Mouse (Mus musculus) embryonic facial prominence, embryonic 14.5 days (tissue): ENCODE measurements at regions not wholly inside any gene's neighbourhood (a gene's known extent, or its start where the extent isn't known, plus 50 kb on each side); places are given as distances from the start of the nearest gene placed in this dataset.

ENCODE experiments used
- ATAC-seq: fragments of 200-750 bp; cut with Nextera tagmentation; 2 replicates; pipeline ENCODE4 v1.8.0; 2017; ENCODE audit warnings: low read depth, moderate number of reproducible peaks, moderate TSS enrichment
- DNase-seq: peaks from one replicate; pipeline ENCODE4 v3.0.0-alpha.2; 2015; ENCODE audit warnings: low spot score
- H3K27ac ChIP-seq: fragments of 300-500 bp; sonication (generic); replicated peaks from 2 replicates; pipeline ENCODE4 v1.5.1; 2014; ENCODE audit warnings: low read depth, mild to moderate bottlenecking, low read length, moderate library complexity
- H3K27me3 ChIP-seq: fragments of 300-500 bp; sonication (generic); replicated peaks from 2 replicates; pipeline ENCODE4 v1.6.1; 2014; ENCODE audit warnings: low read length; ENCODE audit not compliant: control insufficient read depth, insufficient read depth
- H3K36me3 ChIP-seq: fragments of 300-500 bp; sonication (generic); 2 replicates; pipeline ENCODE4 v1.6.1; 2014; ENCODE audit warnings: low read length, mixed read lengths; ENCODE audit not compliant: control insufficient read depth, insufficient read depth
- H3K4me1 ChIP-seq: fragments of 300-500 bp; sonication (generic); 2 replicates; pipeline ENCODE4 v1.6.1; 2014; ENCODE audit warnings: antibody characterized with exemption, low read length; ENCODE audit not compliant: control insufficient read depth, insufficient read depth
- H3K4me2 ChIP-seq: fragments of 300-500 bp; sonication (generic); 2 replicates; pipeline ENCODE4 v1.6.1; 2014; ENCODE audit warnings: low read depth, mild to moderate bottlenecking, low read length, moderate library complexity, mixed read lengths
- H3K4me3 ChIP-seq: fragments of 300-500 bp; sonication (generic); 2 replicates; pipeline ENCODE4 v1.5.1; 2014; ENCODE audit warnings: low read depth, mild to moderate bottlenecking, low read length
- H3K9ac ChIP-seq: fragments of 300-500 bp; sonication (generic); 2 replicates; pipeline ENCODE4 v1.6.1; 2014; ENCODE audit warnings: low read depth, mild to moderate bottlenecking, low read length, moderate library complexity, mixed read lengths
- H3K9me3 ChIP-seq: fragments of 300-500 bp; sonication (generic); 2 replicates; pipeline ENCODE4 v1.6.1; 2016; ENCODE audit warnings: low read length; ENCODE audit not compliant: control insufficient read depth
- WGBS: fragments of 180-500 bp; shearing (Covaris S2); extraction: QIAGEN DNeasy Blood & Tissue Kit; methylation state at CpG from one replicate; pipeline ENCODE4 v1.1.7; 2014; 5-methylcytosine and 5-hydroxymethylcytosine counted together

- WGBS = 30% methylated on average over 2 of the region's 2 CpGs
Measured at GRCm38 (mm10) chr13:3742094-3742730, 61.9 kb downstream of the Calml3 start.

GRCm38 (mm10) chr13:3730699-3731021 lies 73.5 kb downstream of the Calml3 start:
- Histone ChIP-seq H3K4me1 (peaks cover 8% of the 10 kb centered on the region; the same call in 1 of the 2 replicates), H3K36me3 (no peaks in the 10 kb centered on the region), H3K4me3 (no peak overlapping the region), H3K27me3 (no peaks in the 10 kb centered on the region), H3K9ac (no peak overlapping the region), H3K9me3 (no peaks in the 10 kb centered on the region), H3K4me2 (no peak overlapping the region), H3K27ac (peak overlapping the region; percentile 34; the same call in 1 of the 2 replicates)
- DNase-seq = no peak
- 12% methylated on average over 2 of the region's 2 CpGs for WGBS
- peak; percentile 26 for ATAC-seq

More at GRCm38 (mm10) chr13:3742094-3742730, 61.9 kb downstream of the Calml3 start:
- Histone ChIP-seq H3K4me3 (no peak overlapping the region), H3K27ac (peak overlapping the region; percentile 96), H3K4me1 (peaks cover 41% of the 10 kb centered on the region), H3K4me2 (peak overlapping the region; percentile 31), H3K36me3 (no peaks in the 10 kb centered on the region), H3K9ac (peak overlapping the region; percentile 38), H3K9me3 (no peaks in the 10 kb centered on the region), H3K27me3 (no peaks in the 10 kb centered on the region)
- peak; percentile 85 for ATAC-seq
- peak; percentile 94 for DNase-seq

- 5% methylated on average over 3 of the region's 3 CpGs for WGBS
- no peaks in the 10 kb centered on the region for H3K9me3 ChIP-seq
- H3K27ac ChIP-seq = peak overlapping the region; percentile 34; the same call in 1 of the 2 replicates
- ATAC-seq (peak; percentile 92), DNase-seq (peak; percentile 85)
- no peak overlapping the region for H3K9ac ChIP-seq
- peaks cover 8% of the 10 kb centered on the region; the same call in 1 of the 2 replicates for H3K4me1 ChIP-seq
- no peak overlapping the region for H3K4me3 ChIP-seq
- H3K36me3 ChIP-seq = no peaks in the 10 kb centered on the region
- H3K4me2 ChIP-seq = no peak overlapping the region
- no peaks in the 10 kb centered on the region for H3K27me3 ChIP-seq
Measured at GRCm38 (mm10) chr13:3729926-3730698, 74.0 kb downstream of the Calml3 start.

GRCm38 (mm10) chr13:3728888-3729287 lies 75.2 kb downstream of the Calml3 start:
- ATAC-seq = no peak

GRCm38 (mm10) chr13:3726331-3726781 lies 77.8 kb downstream of the Calml3 start:
- Histone ChIP-seq H3K36me3 (no peaks in the 10 kb centered on the region), H3K9me3 (no peaks in the 10 kb centered on the region), H3K9ac (no peak overlapping the region), H3K4me3 (no peak overlapping the region), H3K4me1 (peaks cover 8% of the 10 kb centered on the region; the same call in 1 of the 2 replicates), H3K27ac (peak overlapping the region; percentile 60), H3K27me3 (no peaks in the 10 kb centered on the region), H3K4me2 (no peak overlapping the region)
- 38% methylated on average over 5 of the region's 5 CpGs for WGBS
- ATAC-seq = peak; percentile 85
- DNase-seq = peak; percentile 86

More at GRCm38 (mm10) chr13:3728888-3729287, 75.2 kb downstream of the Calml3 start:
- DNase-seq = no peak
- WGBS = 77% methylated on average over 3 of the region's 3 CpGs
- Histone ChIP-seq H3K4me1 (peaks cover 8% of the 10 kb centered on the region; the same call in 1 of the 2 replicates), H3K4me2 (no peak overlapping the region), H3K36me3 (no peaks in the 10 kb centered on the region), H3K27me3 (no peaks in the 10 kb centered on the region), H3K4me3 (no peak overlapping the region), H3K9me3 (no peaks in the 10 kb centered on the region), H3K27ac (no peak overlapping the region), H3K9ac (no peak overlapping the region)

- no peaks in the 10 kb centered on the region for H3K36me3 ChIP-seq
- no peaks in the 10 kb centered on the region for H3K9me3 ChIP-seq
- no peak for DNase-seq
- peak overlapping the region; percentile 60 for H3K27ac ChIP-seq
- peaks cover 8% of the 10 kb centered on the region; the same call in 1 of the 2 replicates for H3K4me1 ChIP-seq
- H3K27me3 ChIP-seq = no peaks in the 10 kb centered on the region
- no peak for ATAC-seq
- WGBS = 85% methylated on average over 3 of the region's 3 CpGs
- no peak overlapping the region for H3K9ac ChIP-seq
- no peak overlapping the region for H3K4me3 ChIP-seq
- H3K4me2 ChIP-seq = no peak overlapping the region
Measured at GRCm38 (mm10) chr13:3725803-3726202, 78.3 kb downstream of the Calml3 start.

GRCm38 (mm10) chr13:3724313-3724712 lies 79.8 kb downstream of the Calml3 start:
- no peak for ATAC-seq
- H3K36me3 ChIP-seq = no peaks in the 10 kb centered on the region
- H3K4me3 ChIP-seq = no peak overlapping the region
- H3K4me2 ChIP-seq = no peak overlapping the region
- H3K27me3 ChIP-seq = no peaks in the 10 kb centered on the region
- 71% methylated on average over 3 of the region's 3 CpGs for WGBS
- no peak for DNase-seq
- H3K9ac ChIP-seq = no peak overlapping the region
- H3K27ac ChIP-seq = no peak overlapping the region
- no peaks in the 10 kb centered on the region for H3K9me3 ChIP-seq
- H3K4me1 ChIP-seq = peaks cover 5% of the 10 kb centered on the region; the same call in 1 of the 2 replicates

GRCm38 (mm10) chr13:3723458-3724143 lies 80.5 kb downstream of the Calml3 start:
- Histone ChIP-seq H3K9ac (no peak overlapping the region), H3K27me3 (no peaks in the 10 kb centered on the region), H3K27ac (no peak overlapping the region), H3K4me2 (no peak overlapping the region), H3K9me3 (no peaks in the 10 kb centered on the region), H3K36me3 (no peaks in the 10 kb centered on the region), H3K4me1 (peaks cover 5% of the 10 kb centered on the region; the same call in 1 of the 2 replicates), H3K4me3 (no peak overlapping the region)
- WGBS = 81% methylated on average over 5 of the region's 5 CpGs
- DNase-seq = no peak
- no peak for ATAC-seq
